Mouse (Mus musculus) hindbrain, postnatal 0 days (tissue): ENCODE data around the gene Rtn4rl1. TPM values are rescaled to one million over a fixed set of nuclear protein-coding genes. Genes with fewer than 3 reads are reported as not detected.
A peak's percentile ranks its signal among the peaks of the same experiment; 100 is the strongest.

Source experiments
- ATAC-seq: fragments of 200-750 bp; cut with Nextera tagmentation; 2 replicates; pipeline ENCODE4 v1.8.0; 2017; ENCODE audit warnings: mild to moderate bottlenecking, moderate TSS enrichment, moderate library complexity
- DNase-seq: peaks from one replicate; pipeline ENCODE4 v3.0.0-alpha.2; 2015; ENCODE audit warnings: low spot score
- H3K27ac ChIP-seq: fragments of 300-500 bp; sonication (generic); 2 replicates; pipeline ENCODE4 v1.5.1; 2014; ENCODE audit warnings: mild to moderate bottlenecking
- H3K27me3 ChIP-seq: fragments of 300-500 bp; sonication (generic); 2 replicates; pipeline ENCODE4 v1.6.1; 2014; ENCODE audit warnings: low read length, mixed read lengths; ENCODE audit not compliant: insufficient read depth
- H3K36me3 ChIP-seq: fragments of 300-500 bp; sonication (generic); 2 replicates; pipeline ENCODE4 v1.6.1; 2014; ENCODE audit warnings: low read length, mixed read lengths; ENCODE audit not compliant: insufficient read depth
- H3K4me1 ChIP-seq: fragments of 300-500 bp; sonication (generic); 2 replicates; pipeline ENCODE4 v1.6.1; 2014; ENCODE audit warnings: antibody characterized with exemption, low read length, mixed read lengths; ENCODE audit not compliant: insufficient read depth
- H3K4me2 ChIP-seq: fragments of 300-500 bp; sonication (generic); 2 replicates; pipeline ENCODE4 v1.6.1; 2014; ENCODE audit warnings: low read depth, mild to moderate bottlenecking, low read length, moderate library complexity, mixed read lengths
- H3K4me3 ChIP-seq: fragments of 300-500 bp; sonication (generic); 2 replicates; pipeline ENCODE4 v1.5.1; 2014; ENCODE audit warnings: low read length
- H3K9ac ChIP-seq: fragments of 300-500 bp; sonication (generic); replicated peaks from 2 replicates; pipeline ENCODE4 v1.6.1; 2014; ENCODE audit warnings: mild to moderate bottlenecking, low read length, moderate library complexity, mixed read lengths
- H3K9me3 ChIP-seq: fragments of 300-500 bp; sonication (generic); 2 replicates; pipeline ENCODE4 v1.6.1; 2016; ENCODE audit warnings: low read length, mixed read lengths
- CTCF ChIP-seq: IDR thresholded peaks from 2 replicates; pipeline ENCODE4 v1.5.1; 2016; ENCODE audit warnings: antibody characterized with exemption, control low read depth, low read depth
- WGBS: fragments of 180-500 bp; shearing (Covaris S2); extraction: QIAGEN DNeasy Blood & Tissue Kit; methylation state at CpG from one replicate; pipeline ENCODE4 v1.1.7; 2014; 5-methylcytosine and 5-hydroxymethylcytosine counted together
- polyA plus RNA-seq: library from polyadenylated mRNA; unstranded; fragments of >200 nt; fragmentation: Nextera tagmentation; extraction: Ambion mirVana; gene quantifications from 2 replicates; pipeline ENCODE4 v1.2.1, GENCODE M21; 2015
- total RNA-seq: library from RNA; depleted of rRNA; stranded (reverse); fragments of >200 nt; gene quantifications from 2 replicates; pipeline ENCODE4 v1.2.3, GENCODE M21; 2014

Gene Rtn4rl1
- total and polyA plus RNA-seq, 2 experiments from 2014 or later = 10.7 to 13.4 TPM

DNA sequence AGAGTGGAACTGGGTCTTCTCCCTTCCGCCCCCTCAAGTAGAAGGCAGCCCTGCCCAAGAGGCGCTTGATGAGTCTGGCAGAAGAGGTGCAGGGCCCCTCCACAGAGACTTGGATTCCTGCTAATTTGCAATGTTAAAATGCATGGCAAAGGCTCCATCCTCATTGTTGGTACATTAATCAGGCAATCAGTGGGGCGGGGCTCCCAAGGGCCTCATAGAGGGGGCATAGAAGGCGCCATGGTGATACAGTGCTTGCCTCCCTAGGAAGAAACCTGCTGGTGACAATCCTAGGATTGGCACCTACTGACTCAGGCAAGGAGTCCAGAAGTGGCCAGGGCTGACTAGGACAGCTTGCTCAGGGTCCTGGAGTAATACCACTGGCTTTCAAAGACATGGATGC lies 68.1 kb downstream of the Rtn4rl1 start:
- H3K4me3 ChIP-seq = no peak overlapping the region
- DNase-seq = no peak
- H3K27me3 ChIP-seq = no peaks in the 10 kb centered on the region
- H3K27ac ChIP-seq = no peak overlapping the region
- H3K36me3 ChIP-seq = no peaks in the 10 kb centered on the region
- H3K9ac ChIP-seq = no peak overlapping the region
- no peak overlapping the region for H3K4me2 ChIP-seq
- H3K4me1 ChIP-seq = peaks cover 13% of the 10 kb centered on the region; the same call in 1 of the 2 replicates
- no peak for TF ChIP-seq CTCF
- H3K9me3 ChIP-seq = no peaks in the 10 kb centered on the region
- WGBS = 72% methylated on average over 4 of the region's 4 CpGs
- no peak for ATAC-seq

DNA sequence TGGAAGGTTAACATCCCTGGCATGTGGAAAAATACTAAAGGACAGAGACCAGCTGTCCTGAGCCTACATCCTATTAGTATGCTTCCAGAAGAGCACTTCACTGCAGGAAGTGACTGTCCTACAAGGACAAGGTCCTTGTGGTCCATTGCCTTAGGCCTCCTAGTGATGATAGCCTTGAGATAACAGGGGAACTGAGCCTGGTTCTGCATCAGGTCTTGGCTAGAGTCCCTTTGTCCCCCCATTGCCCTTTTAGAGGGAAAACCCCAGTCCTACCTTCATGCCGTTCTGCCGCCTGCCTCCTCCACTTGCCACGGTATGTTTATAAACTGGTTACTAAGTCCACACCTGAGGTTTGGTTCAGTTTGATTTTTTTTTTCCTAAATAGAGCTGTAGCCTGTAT lies 68.6 kb downstream of the Rtn4rl1 start:
- WGBS = 87% methylated on average over 3 of the region's 3 CpGs
- no peak overlapping the region for H3K27ac ChIP-seq
- H3K36me3 ChIP-seq = no peaks in the 10 kb centered on the region
- H3K9ac ChIP-seq = no peak overlapping the region
- no peak for ATAC-seq
- no peak overlapping the region for H3K4me2 ChIP-seq
- H3K9me3 ChIP-seq = no peaks in the 10 kb centered on the region
- peaks cover 13% of the 10 kb centered on the region; the same call in 1 of the 2 replicates for H3K4me1 ChIP-seq
- H3K27me3 ChIP-seq = no peaks in the 10 kb centered on the region
- H3K4me3 ChIP-seq = no peak overlapping the region
- no peak for TF ChIP-seq CTCF
- no peak for DNase-seq

DNA sequence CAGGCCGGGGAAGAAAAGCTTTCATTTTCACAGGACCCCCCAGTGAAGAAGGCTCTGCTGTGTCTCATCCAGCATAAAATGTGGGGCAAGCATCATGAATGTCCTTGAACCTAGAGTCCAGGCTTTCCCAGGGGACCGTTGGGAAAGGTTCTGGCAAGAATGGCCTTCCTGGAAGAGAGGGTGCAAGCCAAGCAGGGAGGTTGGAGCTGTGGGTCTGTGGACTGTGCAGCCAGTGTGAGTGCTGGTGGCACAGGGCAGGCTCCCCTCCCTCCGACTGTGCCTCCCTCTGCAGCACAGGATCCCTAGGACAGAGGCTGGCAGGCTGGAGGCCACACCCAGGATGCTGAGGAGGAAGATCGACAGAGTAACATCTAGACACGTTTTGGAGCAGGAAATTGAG lies 69.2 kb downstream of the Rtn4rl1 start:
- Histone ChIP-seq H3K27me3 (no peaks in the 10 kb centered on the region), H3K36me3 (no peaks in the 10 kb centered on the region), H3K4me1 (peaks cover 18% of the 10 kb centered on the region), H3K4me3 (no peak overlapping the region), H3K9me3 (no peaks in the 10 kb centered on the region), H3K4me2 (no peak overlapping the region), H3K27ac (no peak overlapping the region; the same call in 1 of the 2 replicates), H3K9ac (no peak overlapping the region)
- 52% methylated on average over 5 of the region's 5 CpGs for WGBS
- DNase-seq (no peak), ATAC-seq (no peak)
- no peak for TF ChIP-seq CTCF

DNA sequence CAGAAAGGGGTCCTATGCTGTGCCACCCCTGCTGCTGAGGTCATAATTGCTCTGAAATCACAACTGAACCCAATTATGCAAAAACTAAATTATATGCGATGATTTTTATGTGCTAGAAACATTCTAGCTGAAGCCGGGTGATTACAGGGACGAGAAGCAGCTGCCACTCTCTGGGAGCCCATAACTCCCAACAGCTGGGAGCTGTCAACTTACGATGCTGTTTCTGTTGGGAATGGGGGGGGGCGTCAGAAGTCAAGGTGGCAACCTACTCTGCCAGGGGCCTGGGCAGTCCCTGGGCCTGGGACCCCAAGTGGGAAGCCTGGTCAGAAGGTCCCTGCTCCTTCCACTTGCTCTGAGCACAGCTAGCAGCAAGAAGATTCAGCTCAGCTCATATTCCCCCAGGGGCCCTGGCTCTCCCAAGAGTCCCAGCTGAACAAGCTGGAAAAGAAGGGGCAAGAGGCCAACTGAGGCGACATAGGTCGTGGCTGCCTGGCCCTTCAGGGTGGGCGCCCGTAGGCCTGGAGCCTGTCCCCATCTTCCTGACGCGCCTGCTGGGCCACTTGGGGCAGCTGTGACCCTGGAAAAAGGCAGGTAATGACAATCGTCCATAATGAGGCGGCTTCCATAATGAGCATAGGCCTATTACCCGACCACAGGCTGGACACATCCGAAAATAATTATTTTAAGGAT lies 69.8 kb downstream of the Rtn4rl1 start:
- Histone ChIP-seq H3K9me3 (no peaks in the 10 kb centered on the region), H3K27ac (no peak overlapping the region; the same call in 1 of the 2 replicates), H3K27me3 (no peaks in the 10 kb centered on the region), H3K4me2 (no peak overlapping the region), H3K9ac (no peak overlapping the region), H3K4me3 (no peak overlapping the region), H3K4me1 (peaks cover 24% of the 10 kb centered on the region), H3K36me3 (no peaks in the 10 kb centered on the region)
- DNase-seq (no peak), ATAC-seq (no peak)
- no peak for TF ChIP-seq CTCF
- 55% methylated on average over 15 of the region's 15 CpGs for WGBS

DNA sequence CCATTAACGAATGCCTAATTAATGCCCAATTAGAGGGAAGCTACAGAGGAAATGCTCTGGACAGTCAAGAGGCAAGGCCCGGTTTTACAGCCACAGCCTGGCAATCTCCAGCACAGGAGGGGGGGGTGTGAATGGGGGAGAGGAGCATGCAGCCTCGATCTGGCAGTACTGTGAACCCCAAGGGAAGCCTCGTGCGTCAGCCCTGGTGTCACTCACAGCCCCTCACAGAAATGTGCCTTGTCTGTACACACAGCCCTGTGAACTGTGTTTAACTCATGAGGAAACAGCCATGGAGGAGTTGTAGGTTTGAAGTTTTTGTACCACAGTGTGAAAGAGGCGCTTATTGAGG lies 70.4 kb downstream of the Rtn4rl1 start:
- Histone ChIP-seq H3K27me3 (no peaks in the 10 kb centered on the region), H3K9ac (no peak overlapping the region), H3K9me3 (no peaks in the 10 kb centered on the region), H3K27ac (no peak overlapping the region), H3K4me1 (peaks cover 26% of the 10 kb centered on the region), H3K4me2 (no peak overlapping the region), H3K4me3 (no peak overlapping the region), H3K36me3 (no peaks in the 10 kb centered on the region)
- DNase-seq (no peak), ATAC-seq (no peak)
- no peak for TF ChIP-seq CTCF
- 48% methylated on average over 6 of the region's 6 CpGs for WGBS

DNA sequence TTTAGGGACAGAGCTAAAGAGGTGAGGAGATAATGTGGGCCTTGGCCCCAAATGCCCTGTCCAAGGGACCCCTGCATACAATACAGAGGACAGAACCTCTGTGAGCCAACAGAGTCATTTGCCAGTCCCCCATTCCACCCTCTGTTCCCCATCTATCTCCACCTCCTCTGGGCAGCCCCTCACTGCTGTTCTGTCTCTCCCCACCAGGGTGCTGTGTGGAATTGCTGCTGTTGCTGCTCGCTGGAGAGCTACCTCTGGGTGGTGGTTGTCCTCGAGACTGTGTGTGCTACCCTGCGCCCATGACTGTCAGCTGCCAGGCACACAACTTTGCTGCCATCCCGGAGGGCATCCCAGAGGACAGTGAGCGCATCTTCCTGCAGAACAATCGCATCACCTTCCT lies 71.0 kb downstream of the Rtn4rl1 start:
- Histone ChIP-seq H3K4me3 (no peak overlapping the region), H3K4me2 (no peak overlapping the region), H3K4me1 (peaks cover 26% of the 10 kb centered on the region), H3K9me3 (no peaks in the 10 kb centered on the region), H3K36me3 (no peaks in the 10 kb centered on the region), H3K27me3 (no peaks in the 10 kb centered on the region), H3K9ac (no peak overlapping the region), H3K27ac (no peak overlapping the region)
- no peak for ATAC-seq
- no peak for DNase-seq
- 86% methylated on average over 6 of the region's 6 CpGs for WGBS
- TF ChIP-seq CTCF = peak; percentile 49

DNA sequence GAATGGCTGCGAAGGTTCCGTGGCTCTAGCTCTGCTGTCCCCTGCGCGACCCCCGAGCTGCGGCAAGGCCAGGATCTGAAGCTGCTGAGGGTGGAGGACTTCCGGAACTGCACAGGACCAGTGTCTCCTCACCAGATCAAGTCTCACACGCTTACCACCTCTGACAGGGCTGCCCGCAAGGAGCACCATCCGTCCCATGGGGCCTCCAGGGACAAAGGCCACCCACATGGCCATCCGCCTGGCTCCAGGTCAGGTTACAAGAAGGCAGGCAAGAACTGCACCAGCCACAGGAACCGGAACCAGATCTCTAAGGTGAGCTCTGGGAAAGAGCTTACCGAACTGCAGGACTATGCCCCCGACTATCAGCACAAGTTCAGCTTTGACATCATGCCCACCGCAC lies 72.0 kb downstream of the Rtn4rl1 start:
- H3K4me1 ChIP-seq = peaks cover 24% of the 10 kb centered on the region; the same call in 1 of the 2 replicates

More for the DNA sequence above, 72.0 kb downstream of the Rtn4rl1 start:
- H3K36me3 ChIP-seq = no peaks in the 10 kb centered on the region
- no peak overlapping the region for H3K27ac ChIP-seq
- no peaks in the 10 kb centered on the region for H3K9me3 ChIP-seq
- H3K4me3 ChIP-seq = no peak overlapping the region
- ATAC-seq (no peak), DNase-seq (no peak)
- no peak for TF ChIP-seq CTCF
- H3K27me3 ChIP-seq = no peaks in the 10 kb centered on the region
- H3K4me2 ChIP-seq = no peak overlapping the region
- WGBS = 77% methylated on average over 15 of the region's 15 CpGs
- no peak overlapping the region for H3K9ac ChIP-seq
